Mouse (Mus musculus) megakaryocyte progenitor cell, adult 5-6 weeks (primary cell): ENCODE data around the gene Tmem247. TPM values are rescaled to one million over a fixed set of nuclear protein-coding genes. Genes with fewer than 3 reads are reported as not detected.
A peak's percentile ranks its signal among the peaks of the same experiment; 100 is the strongest.

Source experiments
- ATAC-seq: replicated peaks from 2 replicates; pipeline ENCODE4 v1.8.0; 2016; ENCODE audit warnings: mild to moderate bottlenecking, moderate TSS enrichment, inconsistent platforms; ENCODE audit not compliant: poor library complexity
- total RNA-seq, 2 experiments: library from RNA; stranded (forward) in 1 of 2; stranded (reverse) in 1 of 2; fragments of 157-497, 149-512 nt in 1 of 2; fragments of 200-1000 nt in 1 of 2; gene quantifications; 2 replicates each; pipeline versions ENCODE4 v1.2.3 to v1.2.4; 2015 to 2017

Tmem247 gene
- total RNA-seq, 2 experiments from 2014 or later, result not detected

- ATAC-seq, result no peak
Measured at GRCm38 (mm10) chr17:86913003-86913607, 4.0 kb upstream of the Tmem247 start.

- no peak for ATAC-seq
Measured at GRCm38 (mm10) chr17:86915540-86915939, 1.6 kb upstream of the Tmem247 start.

DNA sequence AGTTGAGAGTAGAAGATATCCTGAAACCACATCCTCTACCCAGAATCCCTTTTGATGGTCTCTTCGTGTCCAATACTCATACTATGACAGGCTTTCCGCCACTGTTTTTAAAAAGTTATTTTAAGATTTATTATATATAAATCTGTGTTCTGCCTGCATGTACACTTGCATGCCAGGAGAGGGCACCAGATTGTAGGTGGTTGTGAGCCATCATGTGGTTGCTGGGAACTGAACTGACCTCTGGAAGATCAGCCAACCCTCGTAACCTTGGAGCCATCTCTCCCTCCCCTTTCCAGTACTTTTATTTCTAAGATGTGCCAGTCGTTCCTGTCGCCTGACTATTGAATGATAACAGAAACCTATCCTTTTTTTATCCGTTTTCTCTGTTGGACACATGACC is 1.6 kb downstream of the Tmem247 start:
- ATAC-seq, result peak; percentile 83

- no peak for ATAC-seq
Measured at GRCm38 (mm10) chr17:86919729-86920128, 2.6 kb downstream of the Tmem247 start.

DNA sequence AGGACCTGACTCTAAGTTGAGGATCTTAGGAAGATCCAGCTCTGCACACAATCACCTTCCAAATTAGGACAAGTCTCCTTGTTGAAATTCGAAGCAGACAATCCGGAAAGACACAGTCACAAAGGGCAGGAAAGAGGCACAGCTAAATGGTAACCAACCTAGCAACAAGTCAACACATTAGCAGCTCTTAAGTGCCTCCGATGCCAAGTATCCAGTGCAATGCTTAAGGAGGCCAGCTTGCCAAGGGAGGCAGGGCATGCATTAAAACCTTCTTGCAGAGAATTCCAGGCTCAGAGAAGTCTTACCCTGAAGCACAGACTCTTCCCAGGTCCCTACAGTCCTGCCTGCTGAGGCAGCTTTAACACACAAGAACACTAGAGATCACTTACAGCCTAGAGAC is 7.5 kb downstream of the Tmem247 start:
- ATAC-seq, result no peak

GRCm38 (mm10) chr17:86926836-86927235 is 9.7 kb downstream of the Tmem247 start:
- ATAC-seq, result no peak

DNA sequence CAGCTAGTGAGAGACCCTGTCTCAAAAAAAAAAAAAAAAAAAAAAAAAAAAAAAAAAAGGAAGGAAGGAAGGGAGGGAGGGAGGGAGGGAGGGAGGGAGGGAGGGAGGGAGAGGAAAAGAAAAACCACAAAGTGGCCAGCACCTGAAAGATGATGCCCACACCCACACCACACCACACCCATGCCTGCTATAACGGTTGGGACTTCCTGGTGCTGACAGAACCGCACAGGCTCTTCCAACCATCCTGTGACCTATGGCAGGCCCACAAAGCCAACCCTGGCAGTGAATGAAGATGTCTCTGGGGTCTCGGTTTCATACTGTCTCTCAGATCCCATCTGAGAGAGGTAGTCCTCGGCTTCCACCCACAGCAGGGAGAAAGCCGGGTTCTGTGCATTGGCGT is 12.2 kb downstream of the Tmem247 start:
- ATAC-seq, result peak; percentile 57

- no peak for ATAC-seq
Measured at GRCm38 (mm10) chr17:86929981-86930380, 12.8 kb downstream of the Tmem247 start.

GRCm38 (mm10) chr17:86932896-86933295 is 15.7 kb downstream of the Tmem247 start:
- ATAC-seq, result no peak

GRCm38 (mm10) chr17:86937064-86937463 is 19.9 kb downstream of the Tmem247 start:
- no peak for ATAC-seq

- ATAC-seq, result peak; percentile 81
Measured at GRCm38 (mm10) chr17:86937497-86938155, 20.5 kb downstream of the Tmem247 start.

GRCm38 (mm10) chr17:86938683-86939082 is 21.5 kb downstream of the Tmem247 start:
- ATAC-seq, result no peak

- ATAC-seq, result no peak
Measured at GRCm38 (mm10) chr17:86942112-86942511, 25.0 kb downstream of the Tmem247 start.

GRCm38 (mm10) chr17:86943158-86943557 is 26.0 kb downstream of the Tmem247 start:
- ATAC-seq, result no peak

- no peak for ATAC-seq
Measured at GRCm38 (mm10) chr17:86946078-86946477, 28.9 kb downstream of the Tmem247 start.

- ATAC-seq, result no peak
Measured at GRCm38 (mm10) chr17:86947840-86948796, 31.0 kb downstream of the Tmem247 start, which contains the start of gene Atp6v1e2. TSS of gene Atp6v1e2 (minus strand) at chr17:86947897.

DNA sequence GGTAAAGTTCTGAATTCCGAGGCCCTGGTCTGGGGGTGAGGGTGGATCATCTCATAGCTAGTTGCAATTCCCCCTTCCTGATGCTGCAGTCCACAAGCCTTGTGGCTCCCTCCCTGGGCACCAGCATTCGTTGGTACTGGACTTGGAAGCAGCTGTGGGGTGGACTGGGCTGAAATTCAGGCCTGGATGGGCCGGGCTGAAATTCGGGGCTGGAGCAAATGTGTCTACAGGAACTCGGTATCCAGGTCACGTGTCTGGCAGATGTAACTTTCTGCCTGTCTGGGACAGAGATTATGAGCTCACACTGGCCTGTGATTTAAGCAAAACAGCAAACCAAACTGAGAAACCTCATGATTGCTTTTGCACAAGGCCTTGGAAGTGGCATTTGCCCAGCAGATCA is 31.7 kb downstream of the Tmem247 start:
- no peak for ATAC-seq

GRCm38 (mm10) chr17:86957239-86957638 is 40.1 kb downstream of the Tmem247 start:
- no peak for ATAC-seq

- peak; percentile 71 for ATAC-seq
Measured at GRCm38 (mm10) chr17:86957968-86958367, 40.8 kb downstream of the Tmem247 start.

GRCm38 (mm10) chr17:86961301-86961841 is 44.2 kb downstream of the Tmem247 start:
- peak; percentile 24; the same call in 1 of the 2 replicates for ATAC-seq

DNA sequence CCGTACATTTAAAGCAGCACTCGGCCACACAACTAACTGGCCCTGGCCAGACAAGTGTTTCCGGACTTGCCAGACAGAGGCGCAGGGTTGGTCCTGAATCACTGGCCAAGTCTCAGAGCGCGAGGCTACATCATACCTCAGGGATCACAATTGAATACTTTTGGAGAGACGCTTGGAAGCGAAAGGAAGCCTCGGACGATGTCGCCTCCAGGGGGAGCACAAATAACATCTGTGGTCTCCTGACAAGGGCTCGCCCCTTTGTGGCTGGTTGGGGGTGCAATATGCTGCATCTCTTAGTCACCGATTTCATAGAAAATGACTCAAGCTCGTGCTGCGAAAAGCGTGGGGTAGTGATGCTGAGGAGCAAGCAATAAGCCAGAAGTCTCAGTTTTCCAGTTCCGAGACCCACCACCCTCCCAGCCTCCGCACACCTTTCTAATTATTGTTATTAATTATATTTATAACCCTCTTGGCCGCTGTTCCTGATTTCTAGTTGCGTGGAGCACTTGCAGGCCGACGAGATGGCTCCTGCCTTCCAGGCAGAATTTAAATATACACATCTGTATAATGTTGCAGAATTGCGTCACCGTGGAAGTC is 45.2 kb downstream of the Tmem247 start:
- peak; percentile 65 for ATAC-seq
